Mouse (Mus musculus): ENCODE measurements around the gene Snap25. TPM values are rescaled to one million over a fixed set of nuclear protein-coding genes. Genes with fewer than 3 reads are reported as not detected.

Snap25 gene
- polyA plus RNA-seq, 1 experiment from 2014 or later = 276 TPM

Other genes starting within 250 kb of the Snap25 start
- 0.83 and 0.97 TPM in 2 replicates for gene Ankef1, start 211.5 kb upstream of the Snap25 start, polyA plus RNA-seq (2015; fragmentation: Nextera tagmentation; extraction: Ambion mirVana)
- gene AL731706.2, start 172.2 kb downstream of the Snap25 start, polyA plus RNA-seq (2015; fragmentation: Nextera tagmentation; extraction: Ambion mirVana) = 34.1 and 36.1 TPM in 2 replicates
- 11.3 and 13.1 TPM in 2 replicates for gene Slx4ip, start 177.8 kb downstream of the Snap25 start, polyA plus RNA-seq (2015; fragmentation: Nextera tagmentation; extraction: Ambion mirVana)
- 21.9 and 22.3 TPM in 2 replicates for gene AL731706.1, start 177.9 kb downstream of the Snap25 start, polyA plus RNA-seq (2015; fragmentation: Nextera tagmentation; extraction: Ambion mirVana)
- gene Mkks, start 177.9 kb downstream of the Snap25 start, polyA plus RNA-seq (2015; fragmentation: Nextera tagmentation; extraction: Ambion mirVana) = 12.4 and 13.2 TPM in 2 replicates